Mouse (Mus musculus) heart, embryonic 11.5 days (tissue): ENCODE measurements around the gene Selenom. TPM values are rescaled to one million over a fixed set of nuclear protein-coding genes. Genes with fewer than 3 reads are reported as not detected.
A peak's percentile ranks its signal among the peaks of the same experiment; 100 is the strongest.

Source experiments
- ATAC-seq: fragments of 200-750 bp; cut with Nextera tagmentation; replicated peaks from 2 replicates; pipeline ENCODE4 v1.8.0; 2017; ENCODE audit warnings: moderate library complexity; ENCODE audit not compliant: insufficient number of reproducible peaks, low FRiP score, low TSS enrichment
- H3K27ac ChIP-seq: fragments of 300-500 bp; sonication (generic); 2 replicates; pipeline ENCODE4 v1.5.1; 2014; ENCODE audit warnings: mild to moderate bottlenecking, low read depth, low read length
- H3K27me3 ChIP-seq: fragments of 300-500 bp; sonication (generic); 2 replicates; pipeline ENCODE4 v1.6.1; 2014; ENCODE audit warnings: mild to moderate bottlenecking, low read length, mixed read lengths; ENCODE audit not compliant: control insufficient read depth, insufficient read depth
- H3K36me3 ChIP-seq: fragments of 300-500 bp; sonication (generic); 2 replicates; pipeline ENCODE4 v1.6.1; 2014; ENCODE audit warnings: mild to moderate bottlenecking, low read length, moderate library complexity, mixed read lengths; ENCODE audit not compliant: control insufficient read depth, insufficient read depth
- H3K4me1 ChIP-seq: fragments of 300-500 bp; sonication (generic); 2 replicates; pipeline ENCODE4 v1.6.1; 2014; ENCODE audit warnings: low read length; ENCODE audit not compliant: control insufficient read depth, insufficient read depth
- H3K4me2 ChIP-seq: fragments of 300-500 bp; sonication (generic); 2 replicates; pipeline ENCODE4 v1.6.1; 2014; ENCODE audit warnings: mild to moderate bottlenecking, moderate library complexity
- H3K4me3 ChIP-seq: fragments of 300-500 bp; sonication (generic); 2 replicates; pipeline ENCODE4 v1.5.1; 2014; ENCODE audit warnings: low read depth, low read length
- H3K9ac ChIP-seq: fragments of 300-500 bp; sonication (generic); 2 replicates; pipeline ENCODE4 v1.6.1; 2014; ENCODE audit warnings: mild to moderate bottlenecking, low read depth, low read length, moderate library complexity
- H3K9me3 ChIP-seq: fragments of 300-500 bp; sonication (generic); replicated peaks from 2 replicates; pipeline ENCODE4 v1.6.1; 2016; ENCODE audit warnings: low read length; ENCODE audit not compliant: control insufficient read depth
- WGBS: fragments of 180-500 bp; shearing (Covaris S2); extraction: QIAGEN DNeasy Blood & Tissue Kit; methylation state at CpG from one replicate; pipeline ENCODE4 v1.1.7; 2014; ENCODE audit not compliant: insufficient replicate concordance; 5-methylcytosine and 5-hydroxymethylcytosine counted together
- polyA plus RNA-seq: library from polyadenylated mRNA; unstranded; fragments of >200 nt; fragmentation: Nextera tagmentation; extraction: Ambion mirVana; gene quantifications from 2 replicates; pipeline ENCODE4 v1.2.1, GENCODE M21; 2014

Selenom gene
- polyA plus RNA-seq, 1 experiment from 2014 or later = 127 TPM

DNA sequence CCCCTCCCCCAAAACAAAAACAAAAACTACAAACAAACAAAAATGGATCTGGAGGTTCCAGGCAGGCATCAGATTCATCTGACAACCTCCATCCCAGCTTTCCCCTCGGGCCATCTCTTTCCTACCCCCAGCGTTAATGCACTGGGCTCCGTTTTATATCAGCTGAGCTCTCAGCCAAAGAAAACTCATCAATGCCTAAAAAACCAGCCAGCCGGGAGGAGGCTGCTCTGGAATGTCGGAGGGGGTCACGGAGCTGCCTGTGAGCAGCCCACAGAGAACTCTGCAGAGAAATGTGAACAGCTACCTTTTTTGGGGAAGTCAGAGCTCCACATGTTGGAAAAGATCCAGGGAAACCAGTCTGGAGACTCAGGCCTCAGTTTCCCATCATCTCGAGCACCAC, 50.0 kb downstream of the Selenom start:
- H3K4me2 ChIP-seq = 0 out of 2 replicates have a peak overlapping the region, but pooled peaks have one; percentile 2
- no peaks in the 10 kb centered on the region for H3K27me3 ChIP-seq
- ATAC-seq = 0 out of 2 replicates have a peak, but pooled peaks have one; percentile 23
- no peaks in the 10 kb centered on the region for H3K9me3 ChIP-seq
- peaks cover 25% of the 10 kb centered on the region for H3K4me1 ChIP-seq
- H3K9ac ChIP-seq = no peak overlapping the region; the same call in 1 of the 2 replicates
- H3K4me3 ChIP-seq = no peak overlapping the region
- WGBS = 19% methylated on average over 7 of the region's 7 CpGs
- peak overlapping the region; percentile 70 for H3K27ac ChIP-seq
- H3K36me3 ChIP-seq = no peaks in the 10 kb centered on the region

GRCm38 (mm10) chr11:3566018-3566417, 51.5 kb downstream of the Selenom start:
- no peak overlapping the region for H3K27ac ChIP-seq
- no peaks in the 10 kb centered on the region for H3K9me3 ChIP-seq
- no peak overlapping the region for H3K4me3 ChIP-seq
- H3K4me2 ChIP-seq = no peak overlapping the region
- ATAC-seq = no peak
- no peak overlapping the region for H3K9ac ChIP-seq
- no peaks in the 10 kb centered on the region for H3K36me3 ChIP-seq
- WGBS = 69% methylated on average over 4 of the region's 4 CpGs
- H3K27me3 ChIP-seq = no peaks in the 10 kb centered on the region
- H3K4me1 ChIP-seq = peaks cover 25% of the 10 kb centered on the region

Other genes with a start within 250 kb of the Selenom start
- gene Drg1, start 248.3 kb upstream of the Selenom start, polyA plus RNA-seq = 182 and 194 TPM in 2 replicates
- 26.6 and 28.6 TPM in 2 replicates for gene Patz1, start 225.8 kb upstream of the Selenom start, polyA plus RNA-seq
- gene Pik3ip1, start 184.3 kb upstream of the Selenom start, polyA plus RNA-seq = 12.2 and 14.2 TPM in 2 replicates
- 61.8 and 72.3 TPM in 2 replicates for gene Limk2, start 105.5 kb upstream of the Selenom start, polyA plus RNA-seq
- 27.5 and 31.4 TPM in 2 replicates for gene Rnf185, start 62.3 kb upstream of the Selenom start, polyA plus RNA-seq
- gene Pla2g3, start 26.4 kb upstream of the Selenom start, polyA plus RNA-seq = 0.26 and 0.39 TPM in 2 replicates
- gene Inpp5j, start 9.9 kb upstream of the Selenom start, polyA plus RNA-seq = 6.5 and 7.0 TPM in 2 replicates
- 66.9 and 72.9 TPM in 2 replicates for gene Smtn, start 25.9 kb downstream of the Selenom start, polyA plus RNA-seq
- 19.6 and 22.2 TPM in 2 replicates for gene Morc2a, start 134.5 kb downstream of the Selenom start, polyA plus RNA-seq